Mouse (Mus musculus) G1E-ER4 (cell line): ENCODE data around the gene Tbx21. TPM values are rescaled to one million over a fixed set of nuclear protein-coding genes. Genes with fewer than 3 reads are reported as not detected.

Experiments
- GATA1 ChIP-seq: IDR thresholded peaks from one replicate; pipeline ENCODE4 v1.8.0; 2012; ENCODE audit warnings: low read length, inconsistent platforms
- polyA plus RNA-seq: library from polyadenylated mRNA; stranded (reverse); fragments of >175 nt; gene quantifications from 2 replicates; pipeline ENCODE4 v1.2.3, GENCODE M21; 2012

Gene Tbx21
- polyA plus RNA-seq, 1 experiment, result not detected

GRCm38 (mm10) chr11:97108976-97109375, 6.2 kb downstream of the Tbx21 start:
- TF ChIP-seq GATA1, result no peak

- TF ChIP-seq GATA1, result no peak
Observed at GRCm38 (mm10) chr11:97104091-97104483, 11.0 kb downstream of the Tbx21 start.

GRCm38 (mm10) chr11:97103163-97104090, 11.7 kb downstream of the Tbx21 start:
- peak; percentile 54 for TF ChIP-seq GATA1

GRCm38 (mm10) chr11:97101722-97102121, 13.4 kb downstream of the Tbx21 start:
- TF ChIP-seq GATA1, result no peak

GRCm38 (mm10) chr11:97098791-97099190, 16.3 kb downstream of the Tbx21 start:
- TF ChIP-seq GATA1, result no peak

GRCm38 (mm10) chr11:97094600-97094999, 20.5 kb downstream of the Tbx21 start:
- TF ChIP-seq GATA1, result no peak

GRCm38 (mm10) chr11:97086365-97086764, 28.8 kb downstream of the Tbx21 start:
- TF ChIP-seq GATA1, result no peak

GRCm38 (mm10) chr11:97084821-97085505, 30.2 kb downstream of the Tbx21 start:
- TF ChIP-seq GATA1, result no peak

GRCm38 (mm10) chr11:97083401-97084140, 31.6 kb downstream of the Tbx21 start:
- TF ChIP-seq GATA1, result no peak

GRCm38 (mm10) chr11:97082977-97083376, 32.2 kb downstream of the Tbx21 start:
- TF ChIP-seq GATA1, result no peak

- TF ChIP-seq GATA1, result no peak
Observed at GRCm38 (mm10) chr11:97080291-97080690, 34.8 kb downstream of the Tbx21 start.

- TF ChIP-seq GATA1, result no peak
Observed at GRCm38 (mm10) chr11:97078751-97079150, 36.4 kb downstream of the Tbx21 start.

- TF ChIP-seq GATA1, result no peak
Observed at GRCm38 (mm10) chr11:97074235-97074634, 40.9 kb downstream of the Tbx21 start.

- TF ChIP-seq GATA1, result no peak
Observed at GRCm38 (mm10) chr11:97072533-97072932, 42.6 kb downstream of the Tbx21 start.

GRCm38 (mm10) chr11:97071129-97071528, 44.0 kb downstream of the Tbx21 start:
- TF ChIP-seq GATA1, result no peak

GRCm38 (mm10) chr11:97069770-97070169, 45.4 kb downstream of the Tbx21 start:
- no peak for TF ChIP-seq GATA1
